Mouse (Mus musculus) ES-E14 (cell line): Measurements from ENCODE around the gene Creb3l2. TPM values are rescaled to one million over a fixed set of nuclear protein-coding genes. Genes with fewer than 3 reads are reported as not detected.

ENCODE experiments used
- DNase-seq: peaks from one replicate; pipeline ENCODE4 v3.0.0-alpha.2; 2013; ENCODE audit warnings: low read depth, low spot score
- H3K27ac ChIP-seq: 2 replicates; pipeline ENCODE4 v1.5.1; 2012; ENCODE audit warnings: low read depth, mild to moderate bottlenecking, low read length, moderate library complexity, mixed read lengths; ENCODE audit not compliant: poor library complexity, insufficient read depth, severe bottlenecking
- H3K36me3 ChIP-seq: 2 replicates; pipeline ENCODE4 v1.6.1; 2012; ENCODE audit warnings: mild to moderate bottlenecking, low read length, moderate library complexity, mixed read lengths; ENCODE audit not compliant: control insufficient read depth, poor library complexity, insufficient read depth, severe bottlenecking
- H3K4me1 ChIP-seq, 2 experiments: fragments of 150-350 bp in 1 of 2; sonication (generic) in 1 of 2; 2 replicates each; pipeline ENCODE4 v1.6.1; 2012; ENCODE audit warnings: low read length in 2 of 2, mild to moderate bottlenecking in 1 of 2, mixed read lengths in 1 of 2; ENCODE audit not compliant: control insufficient read depth in 2 of 2, insufficient read depth in 2 of 2, poor library complexity in 1 of 2
- H3K4me3 ChIP-seq, 2 experiments: fragments of 150-350 bp in 1 of 2; sonication (generic) in 1 of 2; 2 replicates each; pipeline ENCODE4 v1.5.1; 2012; ENCODE audit warnings: low read length in 2 of 2, low read depth in 1 of 2, mild to moderate bottlenecking in 1 of 2, mixed read lengths in 1 of 2; ENCODE audit not compliant: insufficient read depth in 1 of 2, poor library complexity in 1 of 2, severe bottlenecking in 1 of 2
- H3K9ac ChIP-seq: 2 replicates; pipeline ENCODE4 v1.6.1; 2012; ENCODE audit warnings: low read depth, mild to moderate bottlenecking, low read length, mixed read lengths; ENCODE audit not compliant: poor library complexity, insufficient read depth, severe bottlenecking
- H3K9me3 ChIP-seq: fragments of 150-350 bp; sonication (generic); 2 replicates; pipeline ENCODE4 v1.6.1; 2012; ENCODE audit warnings: low read depth, mild to moderate bottlenecking, low read length; ENCODE audit not compliant: control insufficient read depth, insufficient read depth
- CHD2 ChIP-seq: IDR thresholded peaks from 2 replicates; pipeline ENCODE4 v1.6.1; 2014; ENCODE audit warnings: mild to moderate bottlenecking, low read depth, low read length, inconsistent platforms
- HCFC1 ChIP-seq: IDR thresholded peaks from 2 replicates; pipeline ENCODE4 v1.6.1; 2012; ENCODE audit warnings: low read length, inconsistent platforms, borderline replicate concordance; ENCODE audit not compliant: insufficient read depth
- MAFK ChIP-seq: IDR thresholded peaks from 2 replicates; pipeline ENCODE4 v1.6.1; 2014; ENCODE audit warnings: mild to moderate bottlenecking, low read depth, low read length, inconsistent platforms; ENCODE audit not compliant: insufficient read depth
- ZC3H11A ChIP-seq: IDR thresholded peaks from 2 replicates; pipeline ENCODE4 v1.6.1; 2012; ENCODE audit warnings: low read depth, mild to moderate bottlenecking, inconsistent platforms, low read length, borderline replicate concordance
- ZNF384 ChIP-seq: IDR thresholded peaks from 2 replicates; pipeline ENCODE4 v1.6.1; 2012; ENCODE audit warnings: low read depth, low read length, inconsistent platforms
- in situ Hi-C, 2 experiments: fragments of 600-800 bp; cut with MboI; formaldehyde crosslinking; loops; one replicate each; pipeline ENCODE4 v1.15.1; 2025; ENCODE audit warnings: low sequenced_read_pairs in 2 of 2, inconsistent platforms in 1 of 2; ENCODE audit not compliant: unreplicated experiment in 2 of 2
- total RNA-seq: library from RNA; depleted of rRNA; stranded (reverse); fragments of 300-350 nt; gene quantifications from 2 replicates; pipeline ENCODE4 v1.2.3, GENCODE M21; 2012; rRNA removed

Creb3l2 gene
- 5.2 and 5.8 TPM in 2 replicates for total RNA-seq

DNA sequence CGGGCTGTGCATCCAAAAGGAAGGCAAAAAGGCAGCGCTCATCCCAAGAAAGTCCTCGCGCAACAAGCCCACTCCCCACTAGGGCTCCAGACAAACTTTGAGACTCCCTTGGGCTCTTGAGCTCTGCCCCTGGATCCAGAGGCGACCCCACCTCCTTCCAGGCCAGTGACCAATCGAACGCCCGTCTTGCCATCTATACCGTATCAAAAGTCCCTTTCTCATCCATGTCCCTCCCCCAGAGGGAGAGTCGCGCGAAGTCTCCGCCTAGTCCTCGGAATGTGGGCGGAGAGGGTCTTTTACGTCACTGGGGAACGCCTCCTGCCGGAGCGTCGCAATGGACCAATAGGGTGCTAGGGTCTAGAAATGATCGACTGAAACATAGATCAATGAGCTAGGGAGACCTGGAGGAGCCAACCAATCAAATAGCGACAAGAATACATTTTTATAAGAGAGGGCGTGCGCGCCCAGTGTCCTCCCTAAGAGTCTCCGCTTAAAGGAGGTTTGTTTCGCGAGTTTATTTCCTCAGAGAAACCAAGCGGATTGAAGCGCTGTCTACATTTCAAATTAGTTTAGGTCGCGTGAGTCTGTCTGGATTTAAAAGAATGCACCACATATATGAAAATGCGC lies at the start of gene Creb3l2:
Creb3l2 (minus strand) TSS at position 106 of the 627 bp plus-strand sequence.
- Histone ChIP-seq H3K4me1 (peaks cover 8 to 10% of the 10 kb centered on the region in 2 experiments), H3K36me3 (no peaks in the 10 kb centered on the region), H3K9me3 (no peaks in the 10 kb centered on the region), H3K4me3 (peak within 1 kb of the TSS; percentile 85 to 86), H3K9ac (peak within 1 kb of the TSS; percentile 73), H3K27ac (no peak within 1 kb of the TSS)
- DNase-seq: peak; percentile 99
- TF ChIP-seq CHD2: peak; percentile 86
- TF ChIP-seq ZNF384: no peak
- in situ Hi-C loops: no loop called here

- in situ Hi-C loops: no loop called here
- DNase-seq: no peak
- TF ChIP-seq HCFC1 (no peak), ZC3H11A (no peak), CHD2 (no peak), ZNF384 (no peak), MAFK (no peak)
- H3K4me1 ChIP-seq: no peaks in the 10 kb centered on the region
- H3K27ac ChIP-seq: no peak overlapping the region
- no peak overlapping the region for H3K4me3 ChIP-seq
- no peaks in the 10 kb centered on the region for H3K9me3 ChIP-seq
- H3K9ac ChIP-seq: no peak overlapping the region
- no peaks in the 10 kb centered on the region for H3K36me3 ChIP-seq
These were observed 44.6 kb upstream of the Creb3l2 start for GRCm38 (mm10) chr6:37486502-37486901.

GRCm38 (mm10) chr6:37484588-37485070 lies 42.7 kb upstream of the Creb3l2 start:
- no peak overlapping the region for H3K9ac ChIP-seq
- TF ChIP-seq CHD2 (no peak), MAFK (no peak), HCFC1 (no peak), ZNF384 (no peak), ZC3H11A (no peak)
- H3K27ac ChIP-seq: no peak overlapping the region
- in situ Hi-C loops: no loop called here
- H3K9me3 ChIP-seq: no peaks in the 10 kb centered on the region
- H3K4me3 ChIP-seq: no peak overlapping the region
- H3K4me1 ChIP-seq: no peaks in the 10 kb centered on the region
- no peaks in the 10 kb centered on the region for H3K36me3 ChIP-seq
- no peak for DNase-seq

DNA sequence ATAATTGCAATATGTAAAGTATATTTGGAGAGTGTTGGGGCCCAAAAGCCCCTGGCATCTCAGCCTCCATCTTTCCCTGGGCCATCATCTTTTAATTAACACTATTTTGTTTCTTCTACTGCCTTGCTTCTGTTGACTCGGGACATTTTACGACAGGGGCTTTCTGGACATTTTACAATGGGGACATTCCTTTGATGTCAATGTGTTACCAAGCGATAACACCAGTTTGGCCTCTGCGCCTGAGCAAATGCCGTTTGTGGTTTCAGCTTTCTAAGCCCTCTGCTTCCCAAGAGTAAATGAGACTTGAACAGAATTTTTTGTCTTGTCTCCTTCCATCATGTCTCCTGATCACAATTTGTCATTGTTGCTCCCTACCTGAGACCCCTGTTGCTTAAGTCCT lies 41.3 kb upstream of the Creb3l2 start:
- no peaks in the 10 kb centered on the region for H3K9me3 ChIP-seq
- H3K27ac ChIP-seq: no peak overlapping the region
- TF ChIP-seq MAFK (no peak), ZC3H11A (no peak), ZNF384 (no peak), HCFC1 (no peak), CHD2 (no peak)
- no peaks in the 10 kb centered on the region for H3K4me1 ChIP-seq
- H3K4me3 ChIP-seq: no peak overlapping the region
- H3K9ac ChIP-seq: no peak overlapping the region
- no peak for DNase-seq
- H3K36me3 ChIP-seq: no peaks in the 10 kb centered on the region
- in situ Hi-C loops: no loop called here

GRCm38 (mm10) chr6:37481147-37481546 lies 39.2 kb upstream of the Creb3l2 start:
- DNase-seq: no peak
- H3K4me1 ChIP-seq: no peaks in the 10 kb centered on the region
- in situ Hi-C loops: no loop called here
- H3K9me3 ChIP-seq: no peaks in the 10 kb centered on the region
- H3K4me3 ChIP-seq: no peak overlapping the region
- H3K9ac ChIP-seq: no peak overlapping the region
- H3K36me3 ChIP-seq: no peaks in the 10 kb centered on the region
- TF ChIP-seq ZC3H11A (no peak), HCFC1 (no peak), MAFK (no peak), ZNF384 (no peak), CHD2 (no peak)
- no peak overlapping the region for H3K27ac ChIP-seq
